Mouse (Mus musculus) bone marrow macrophage, adult 2 months (primary cell): ENCODE data around the gene Sh3pxd2a.

Source experiments
- CTCF ChIP-seq: IDR thresholded peaks from 2 replicates; pipeline ENCODE4 v1.5.1; 2012; ENCODE audit warnings: low read depth, mild to moderate bottlenecking, low read length, moderate library complexity
- POLR2A ChIP-seq: IDR thresholded peaks from 2 replicates; pipeline ENCODE4 v1.6.1; 2012; ENCODE audit warnings: mild to moderate bottlenecking, low read depth, low read length, borderline replicate concordance

GRCm38 (mm10) chr19:47409142-47409541 lies 55.1 kb downstream of the Sh3pxd2a start:
- TF ChIP-seq CTCF: no peak
- no peak for TF ChIP-seq POLR2A
